Mouse (Mus musculus): ENCODE results near the gene Hist1h2bg.
A peak's percentile ranks its signal among the peaks of the same experiment; 100 is the strongest.

Gene Hist1h2bg

GRCm38 (mm10) chr13:23571022-23571503 lies at the start of gene Hist1h2bg, which contains the start of gene Hist1h2ae:
Gene Hist1h2bg, plus strand, starts transcription at chr13:23571396.
Gene Hist1h2ae, minus strand, starts transcription at chr13:23571220.
- peak; percentile 85 to 94 for DNase-seq (ENCODE audit: low spot score in 2 of 2)

- peak; percentile 57 to 79 for DNase-seq (ENCODE audit: low spot score in 2 of 2)
Observed at GRCm38 (mm10) chr13:23521703-23522102, 49.5 kb upstream of the Hist1h2bg start.

GRCm38 (mm10) chr13:23523976-23524375 lies 47.2 kb upstream of the Hist1h2bg start:
- DNase-seq (ENCODE audit: low spot score in 2 of 2) = no peak

DNA sequence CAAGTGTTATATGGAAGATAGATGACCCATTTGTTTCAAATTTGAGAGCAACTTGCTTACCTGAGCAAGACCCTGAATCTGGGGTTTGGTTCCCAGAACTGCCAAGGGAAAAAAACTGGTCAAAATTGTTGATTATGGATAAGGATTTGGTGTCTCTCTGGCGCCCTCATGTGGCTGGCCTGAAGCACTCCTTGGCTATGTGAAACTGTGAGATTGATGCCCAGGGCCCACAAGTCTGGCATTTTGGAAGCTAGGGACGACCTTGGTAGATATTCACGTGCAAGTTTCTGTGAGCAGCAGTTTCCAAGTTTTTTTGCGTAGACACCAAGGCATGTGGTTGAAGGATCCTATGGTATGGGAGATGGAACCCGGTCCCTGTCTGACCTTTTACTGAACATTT lies 46.5 kb upstream of the Hist1h2bg start:
- peak; percentile 39 for DNase-seq (ENCODE audit: low spot score in 2 of 2)

DNA sequence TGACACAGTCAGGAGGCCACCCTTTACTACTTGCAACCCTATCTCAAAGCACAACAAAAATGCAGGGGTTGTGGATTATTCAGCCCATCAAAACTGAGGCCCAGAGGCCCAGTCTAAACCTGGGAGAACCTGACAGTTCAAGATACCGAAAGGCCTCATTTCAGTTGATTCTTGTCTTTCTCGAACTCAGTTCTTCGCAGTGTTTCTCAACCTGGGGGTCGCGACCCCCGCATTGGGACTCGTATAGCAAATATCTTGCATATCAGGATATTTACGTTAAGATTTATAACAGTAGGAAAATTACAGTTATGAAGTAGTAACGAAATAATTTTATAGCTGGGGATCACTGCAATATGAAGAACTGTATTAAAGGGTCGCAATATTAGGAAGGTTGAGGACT lies 45.3 kb upstream of the Hist1h2bg start:
- no peak for DNase-seq (ENCODE audit: low spot score in 2 of 2)

DNA sequence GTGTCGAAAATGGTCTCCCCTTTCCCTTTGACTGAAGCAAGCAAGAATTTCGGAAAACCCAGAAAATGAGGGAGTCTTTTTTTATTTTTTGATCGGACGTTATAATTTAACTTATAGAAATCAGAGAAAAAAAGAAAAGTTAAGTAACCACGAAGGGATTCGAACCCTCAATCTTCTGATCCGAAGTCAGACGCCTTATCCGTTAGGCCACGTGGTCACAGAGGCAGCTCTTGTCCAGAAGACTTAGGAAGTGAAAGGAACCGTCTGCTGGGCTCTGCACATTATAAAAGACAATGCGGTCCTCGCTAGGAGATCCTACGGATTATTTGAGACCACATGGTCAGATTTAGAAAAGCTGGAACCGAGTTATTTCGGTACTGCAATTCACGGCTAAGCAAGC lies 44.9 kb upstream of the Hist1h2bg start:
- DNase-seq (ENCODE audit: low spot score in 2 of 2) = peak; percentile 80 to 92

- no peak for DNase-seq (ENCODE audit: low spot score in 2 of 2)
Observed at GRCm38 (mm10) chr13:23529005-23529404, 42.2 kb upstream of the Hist1h2bg start.

GRCm38 (mm10) chr13:23529480-23530165 lies 41.6 kb upstream of the Hist1h2bg start:
- DNase-seq (ENCODE audit: low spot score in 2 of 2) = no peak

DNA sequence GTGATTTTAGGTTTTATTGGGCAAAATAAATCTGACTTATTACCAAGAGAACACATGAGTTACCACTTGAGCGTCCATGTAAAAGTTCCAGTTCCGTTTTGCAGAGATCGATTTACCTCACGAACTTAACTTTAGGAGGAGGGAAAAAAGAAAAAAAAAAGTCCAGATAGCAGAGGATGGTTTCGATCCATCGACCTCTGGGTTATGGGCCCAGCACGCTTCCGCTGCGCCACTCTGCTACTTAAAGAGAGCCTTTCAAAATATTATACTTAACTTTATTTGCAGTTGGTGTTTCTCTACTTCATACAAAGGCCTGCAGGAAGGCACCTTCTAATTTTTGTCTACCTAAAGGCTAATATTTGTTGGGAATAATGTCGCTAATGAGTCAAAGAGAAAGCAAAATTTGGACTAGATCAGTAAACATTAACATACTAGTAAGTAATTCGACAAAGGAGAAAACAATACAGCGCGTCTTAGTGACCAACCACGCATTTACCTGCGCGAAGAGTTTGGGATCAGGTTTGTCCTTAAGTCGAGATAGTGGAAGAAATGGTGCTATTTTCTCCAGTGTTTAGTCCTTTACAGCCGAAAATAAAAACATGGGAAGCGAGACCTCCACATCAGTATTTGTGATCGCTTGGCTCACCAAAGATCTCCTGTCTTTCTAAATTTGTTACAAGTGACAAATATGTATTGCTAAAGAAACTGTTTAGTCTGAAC lies 40.9 kb upstream of the Hist1h2bg start:
- DNase-seq (ENCODE audit: low spot score in 2 of 2) = peak; percentile 54 to 82

- peak; percentile 97 to 98 for DNase-seq (ENCODE audit: low spot score in 2 of 2)
Observed at GRCm38 (mm10) chr13:23530901-23531875, 40.0 kb upstream of the Hist1h2bg start, which contains the start of gene Hist1h4h. Gene Hist1h4h, plus strand, starts transcription at chr13:23531050.

- DNase-seq (ENCODE audit: low spot score in 2 of 2) = no peak
Observed at GRCm38 (mm10) chr13:23532262-23533075, 38.7 kb upstream of the Hist1h2bg start.

- DNase-seq (ENCODE audit: low spot score in 2 of 2) = peak in 1 of 2 experiments; percentile 64
Observed at GRCm38 (mm10) chr13:23533560-23534367, 37.4 kb upstream of the Hist1h2bg start, which contains the start of gene Hist1h2af. Gene Hist1h2af, plus strand, starts transcription at chr13:23533906.

DNA sequence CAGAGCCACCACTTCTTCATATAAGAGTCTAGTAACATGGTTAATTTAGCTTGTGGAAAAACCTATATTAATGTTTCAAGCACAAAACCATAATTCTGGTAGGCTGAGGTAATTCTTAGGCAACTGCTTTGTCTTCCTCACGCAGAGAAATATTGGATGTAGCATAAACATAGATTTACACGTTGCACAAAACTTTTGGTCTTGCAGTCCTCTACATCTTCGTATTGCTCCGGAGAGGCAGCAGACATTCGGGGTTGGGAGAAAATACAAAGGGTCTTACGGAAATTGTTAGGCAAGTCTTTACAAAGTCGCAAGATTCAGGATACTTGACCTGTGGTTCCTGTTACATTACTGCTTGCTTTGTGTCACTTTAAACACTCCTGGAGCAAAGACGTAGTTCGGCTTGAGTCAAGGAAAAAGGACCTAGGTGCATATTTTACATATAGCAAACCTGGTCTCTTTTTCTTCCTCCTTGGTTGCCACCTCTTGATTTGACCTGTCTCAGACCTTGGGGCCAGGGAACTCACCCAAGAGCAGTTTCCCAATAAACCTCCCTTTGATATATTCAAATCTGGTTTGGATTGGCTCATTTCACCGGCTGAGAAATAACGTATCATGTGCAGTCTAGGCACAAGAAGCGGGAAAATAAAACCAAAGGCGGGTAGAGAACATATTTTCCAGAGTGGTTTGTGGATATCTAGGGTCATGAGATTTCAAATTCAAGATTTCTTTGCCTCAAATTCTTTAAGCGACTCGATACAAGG lies 36.6 kb upstream of the Hist1h2bg start:
- no peak for DNase-seq (ENCODE audit: low spot score in 2 of 2)

- DNase-seq (ENCODE audit: low spot score in 2 of 2) = peak; percentile 84 to 90
Observed at GRCm38 (mm10) chr13:23535137-23536075, 35.8 kb upstream of the Hist1h2bg start, which contains the start of gene Hist1h3g. Gene Hist1h3g, plus strand, starts transcription at chr13:23535422.

DNA sequence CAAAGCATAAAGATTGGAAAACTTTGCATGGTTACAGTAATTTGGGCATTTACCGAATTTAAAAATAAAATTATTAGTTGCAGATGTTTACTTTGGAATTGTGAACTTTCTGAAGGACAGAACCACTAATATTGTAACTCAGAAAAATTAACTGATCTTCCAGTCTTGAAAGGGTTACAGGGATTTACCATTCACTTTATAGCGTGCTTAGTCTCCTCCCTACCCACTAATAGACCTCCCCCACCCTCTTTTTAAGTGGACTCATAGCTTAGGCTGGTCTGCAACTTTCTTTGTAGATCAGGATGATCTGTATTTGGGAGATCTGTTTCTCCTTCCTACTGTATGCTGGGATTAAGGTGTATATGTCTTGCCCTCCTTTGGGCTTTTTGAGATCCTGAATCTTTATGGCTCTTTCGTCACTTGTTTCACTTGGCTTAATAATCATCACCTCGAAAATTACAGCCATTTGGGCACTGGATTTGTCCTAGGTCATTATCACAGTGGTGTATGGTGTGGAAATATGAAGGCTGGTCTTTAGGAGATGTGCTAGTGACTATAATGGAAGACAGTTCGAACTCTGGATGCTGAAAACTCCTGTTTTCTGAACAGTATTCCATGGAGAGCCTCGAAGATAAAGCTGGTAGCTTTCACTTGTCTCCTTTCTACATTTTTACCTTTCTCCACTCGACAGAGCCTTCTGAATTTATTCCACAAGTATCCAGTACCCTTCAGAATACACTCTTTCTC lies 34.9 kb upstream of the Hist1h2bg start:
- DNase-seq (ENCODE audit: low spot score in 2 of 2) = no peak

DNA sequence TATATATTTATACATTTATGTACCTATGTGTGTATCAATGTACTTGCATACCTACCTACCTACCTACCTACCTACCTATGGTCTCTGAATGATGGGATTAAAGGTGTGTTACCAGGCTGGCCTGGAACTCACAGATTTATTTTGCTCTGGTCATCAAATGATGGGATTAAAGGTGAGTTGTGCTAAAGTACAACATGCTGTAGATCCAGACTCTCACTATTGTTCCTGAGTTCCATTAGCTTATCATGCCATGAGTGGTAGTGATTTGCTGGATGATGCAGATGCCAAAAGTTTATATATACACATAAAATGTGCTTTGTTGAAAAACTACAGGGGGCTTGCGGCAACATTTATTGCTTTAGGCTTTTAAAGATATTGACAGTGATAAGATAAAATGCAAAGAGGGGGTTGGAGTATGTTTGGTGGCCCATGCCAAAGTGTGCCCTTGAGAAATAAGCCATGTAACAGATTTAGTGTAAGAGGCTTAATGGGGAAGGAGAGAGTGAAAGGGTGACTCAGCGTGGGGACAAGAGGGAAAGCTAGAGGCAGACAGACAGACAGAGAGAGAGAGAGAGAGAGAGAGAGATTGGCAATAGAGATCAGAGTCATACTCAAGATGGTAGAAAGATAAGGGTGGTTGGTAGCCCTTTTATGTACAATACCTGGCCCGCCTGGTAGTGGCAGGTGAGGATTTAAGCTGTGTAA lies 34.0 kb upstream of the Hist1h2bg start:
- no peak for DNase-seq (ENCODE audit: low spot score in 2 of 2)

Data from heart, adult 9 months (tissue).